Mouse (Mus musculus) myocyte (in vitro differentiated cells): ENCODE measurements around the gene Rdh5.

Experiments
- CEBPB ChIP-seq: IDR thresholded peaks from 2 replicates; pipeline ENCODE4 v1.6.1; 2011; ENCODE audit warnings: mild to moderate bottlenecking, moderate library complexity; ENCODE audit not compliant: poor library complexity, insufficient read depth, severe bottlenecking
- E2F4 ChIP-seq: IDR thresholded peaks from one replicate; pipeline ENCODE4 v1.6.1; 2011; ENCODE audit warnings: mild to moderate bottlenecking, control low read depth, moderate library complexity; ENCODE audit not compliant: insufficient read depth
- MAX ChIP-seq: IDR thresholded peaks from one replicate; pipeline ENCODE4 v1.6.1; 2011; ENCODE audit warnings: low read depth, mild to moderate bottlenecking, control low read depth
- MYOD1 ChIP-seq, 3 experiments: IDR thresholded peaks; one replicate each; pipeline ENCODE4 v1.6.1; 2011; ENCODE audit warnings: control low read depth in 2 of 3, low read depth in 2 of 3, mild to moderate bottlenecking in 2 of 3, moderate library complexity in 1 of 3; ENCODE audit not compliant: insufficient read length in 2 of 3, control insufficient read depth in 1 of 3
- MYOG ChIP-seq, 3 experiments: IDR thresholded peaks; one replicate each; pipeline ENCODE4 v1.6.1; 2011; ENCODE audit warnings: control low read depth in 2 of 3, low read depth in 2 of 3, mild to moderate bottlenecking in 2 of 3; ENCODE audit not compliant: insufficient read length in 2 of 3, control insufficient read depth in 1 of 3, insufficient read depth in 1 of 3
- POLR2A ChIP-seq: IDR thresholded peaks from one replicate; pipeline ENCODE4 v1.6.1; 2011; ENCODE audit warnings: low read depth, mild to moderate bottlenecking, control low read depth, moderate library complexity; ENCODE audit not compliant: insufficient read length
- POLR2AphosphoS2 ChIP-seq: IDR thresholded peaks from one replicate; pipeline ENCODE4 v1.6.1; 2011; ENCODE audit warnings: low read depth, control low read depth; ENCODE audit not compliant: insufficient read length
- REST ChIP-seq: IDR thresholded peaks from one replicate; pipeline ENCODE4 v1.6.1; 2011; ENCODE audit warnings: mild to moderate bottlenecking, control low read depth, moderate library complexity; ENCODE audit not compliant: insufficient read depth, insufficient read length
- SRF ChIP-seq: IDR thresholded peaks from one replicate; pipeline ENCODE4 v1.6.1; 2011; ENCODE audit warnings: low read depth; ENCODE audit not compliant: control insufficient read depth, insufficient read length
- TCF12 ChIP-seq: IDR thresholded peaks from one replicate; pipeline ENCODE4 v1.6.1; 2011; ENCODE audit warnings: mild to moderate bottlenecking, control low read depth; ENCODE audit not compliant: poor library complexity, insufficient read depth, severe bottlenecking
- TCF3 ChIP-seq: IDR thresholded peaks from one replicate; pipeline ENCODE4 v1.6.1; 2011; ENCODE audit warnings: low read depth, control low read depth; ENCODE audit not compliant: insufficient read length
- USF1 ChIP-seq: IDR thresholded peaks from one replicate; pipeline ENCODE4 v1.6.1; 2011; ENCODE audit warnings: low read depth, mild to moderate bottlenecking, control low read depth, moderate library complexity

DNA sequence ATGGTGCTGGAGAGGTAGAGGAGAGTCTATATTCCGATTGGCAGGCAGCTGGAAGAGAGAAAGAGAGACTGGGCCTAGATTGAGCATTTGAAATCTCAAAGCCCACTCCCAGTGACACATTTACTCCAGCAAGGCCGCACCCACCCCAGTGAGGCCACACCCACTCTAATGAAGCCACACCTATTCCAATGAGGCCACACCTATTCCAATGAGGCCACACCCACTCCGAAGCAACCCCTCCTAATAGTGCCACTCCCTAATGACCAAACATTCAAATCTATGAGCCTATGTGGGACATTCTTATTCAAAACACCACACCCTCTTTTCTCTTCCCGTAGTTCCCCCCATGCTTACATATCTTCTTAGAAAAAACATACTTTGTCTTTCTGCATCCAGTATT, 24.8 kb upstream of the Rdh5 start:
- no peak for TF ChIP-seq TCF12
- TF ChIP-seq MAX: no peak
- no peak for TF ChIP-seq E2F4
- TF ChIP-seq POLR2A: no peak
- no peak for TF ChIP-seq POLR2AphosphoS2
- TF ChIP-seq CEBPB: no peak
- TF ChIP-seq USF1: no peak
- no peak for TF ChIP-seq SRF
- TF ChIP-seq MYOD1 (IDR thresholded peaks at IDR 0.05; ENCODE audit: control insufficient read depth in 1 of 3, insufficient read length in 2 of 3, low read depth in 2 of 3): no peak
- TF ChIP-seq TCF3: no peak
- no peak for TF ChIP-seq MYOG (IDR thresholded peaks at IDR 0.05; ENCODE audit: control insufficient read depth in 1 of 3, insufficient read depth in 1 of 3, insufficient read length in 2 of 3, low read depth in 2 of 3)
- TF ChIP-seq REST: no peak
